Mouse (Mus musculus): ENCODE results near the gene Gfer. TPM values are rescaled to one million over a fixed set of nuclear protein-coding genes. Genes with fewer than 3 reads are reported as not detected.

Gfer gene
- polyA plus RNA-seq (2012; rRNA removed), result 40.5 and 66.7 TPM in 2 replicates

GRCm38 (mm10) chr17:24696011-24696697 lies at the start of gene Gfer, which contains the start of gene Noxo1:
Gene Gfer (minus strand): TSS chr17:24696156.
Gene Noxo1 (plus strand): TSS chr17:24696234.

GRCm38 (mm10) chr17:24736330-24737051 lies 40.5 kb upstream of the Gfer start, which contains the start of gene Msrb1:
Gene Msrb1 (plus strand): TSS chr17:24736642.

GRCm38 (mm10) chr17:24727618-24728017 lies 31.7 kb upstream of the Gfer start, which contains the start of gene Rpl3l:
Gene Rpl3l (plus strand): TSS chr17:24727820.

GRCm38 (mm10) chr17:24724184-24724583 lies 28.2 kb upstream of the Gfer start, which contains the start of gene Ndufb10:
Gene Ndufb10 (minus strand): TSS chr17:24724478.

GRCm38 (mm10) chr17:24717943-24718342 lies 22.0 kb upstream of the Gfer start, which contains the start of the genes Rnf151 and Rps2:
Gene Rnf151 (minus strand): TSS chr17:24718063.
Gene Rps2 (plus strand): TSS chr17:24718116.

GRCm38 (mm10) chr17:24706982-24707800 lies 11.2 kb upstream of the Gfer start, which contains the start of gene Tbl3:
Gene Tbl3 (minus strand): TSS chr17:24707660.

GRCm38 (mm10) chr17:24689251-24690081 lies 6.5 kb downstream of the Gfer start, which contains the start of gene Syngr3:
Gene Syngr3 (minus strand): TSS chr17:24689955.

GRCm38 (mm10) chr17:24669545-24670245 lies 26.3 kb downstream of the Gfer start, which contains the start of gene Zfp598:
Gene Zfp598 (plus strand): TSS chr17:24669687.

GRCm38 (mm10) chr17:24658017-24658758 lies 37.8 kb downstream of the Gfer start, which contains the start of gene Npw:
Gene Npw (minus strand): TSS chr17:24658457.

GRCm38 (mm10) chr17:24650070-24650616 lies 45.8 kb downstream of the Gfer start, which contains the start of gene Slc9a3r2:
Gene Slc9a3r2 (minus strand): TSS chr17:24650327.

Other genes starting within 250 kb of the Gfer start
- gene E4f1, start 225.8 kb downstream of the Gfer start, polyA plus RNA-seq (2012; rRNA removed), result 146 and 150 TPM in 2 replicates
- gene Pgp, start 225.8 kb downstream of the Gfer start, polyA plus RNA-seq (2012; rRNA removed), result 123 and 142 TPM in 2 replicates
- gene Bricd5, start 222.3 kb downstream of the Gfer start, polyA plus RNA-seq (2012; rRNA removed), result 0.92 and 1.0 TPM in 2 replicates
- gene Mlst8, start 217.1 kb downstream of the Gfer start, polyA plus RNA-seq (2012; rRNA removed), result 40.6 and 58.0 TPM in 2 replicates
- 49.0 and 53.5 TPM in 2 replicates for gene Caskin1, start 207.6 kb downstream of the Gfer start, polyA plus RNA-seq (2012; rRNA removed)
- gene Traf7, start 168.2 kb downstream of the Gfer start, polyA plus RNA-seq (2012; rRNA removed), result 253 and 318 TPM in 2 replicates
- gene Rab26, start 161.9 kb downstream of the Gfer start, polyA plus RNA-seq (2012; rRNA removed), result 0.71 and 1.4 TPM in 2 replicates
- 158 and 173 TPM in 2 replicates for gene Pkd1, start 146.3 kb downstream of the Gfer start, polyA plus RNA-seq (2012; rRNA removed)
- gene Tsc2, start 63.5 kb downstream of the Gfer start, polyA plus RNA-seq (2012; rRNA removed), result 200 and 211 TPM in 2 replicates
- 33.4 and 40.4 TPM in 2 replicates for gene Nthl1, start 63.5 kb downstream of the Gfer start, polyA plus RNA-seq (2012; rRNA removed)
- gene Slc9a3r2, start 45.8 kb downstream of the Gfer start, polyA plus RNA-seq (2012; rRNA removed), result 154 and 188 TPM in 2 replicates
- 0.40 and 0.53 TPM in 2 replicates for gene Npw, start 37.7 kb downstream of the Gfer start, polyA plus RNA-seq (2012; rRNA removed)
- 118 and 131 TPM in 2 replicates for gene Zfp598, start 26.5 kb downstream of the Gfer start, polyA plus RNA-seq (2012; rRNA removed)
- gene Syngr3, start 6.2 kb downstream of the Gfer start, polyA plus RNA-seq (2012; rRNA removed), result 1.6 and 1.7 TPM in 2 replicates
- 19.1 and 19.6 TPM in 2 replicates for gene Noxo1, start 78 bp upstream of the Gfer start, polyA plus RNA-seq (2012; rRNA removed)
- gene Tbl3, start 11.5 kb upstream of the Gfer start, polyA plus RNA-seq (2012; rRNA removed), result 105 and 112 TPM in 2 replicates
- 0.34 and 1.4 TPM in 2 replicates for gene Rnf151, start 21.9 kb upstream of the Gfer start, polyA plus RNA-seq (2012; rRNA removed)
- gene Rps2, start 22.0 kb upstream of the Gfer start, polyA plus RNA-seq (2012; rRNA removed), result 4,445 and 4,526 TPM in 2 replicates
- gene Ndufb10, start 28.3 kb upstream of the Gfer start, polyA plus RNA-seq (2012; rRNA removed), result 198 and 335 TPM in 2 replicates
- gene Rpl3l, start 31.7 kb upstream of the Gfer start, polyA plus RNA-seq (2012; rRNA removed), result not detected in 2 replicates
- gene Msrb1, start 40.5 kb upstream of the Gfer start, polyA plus RNA-seq (2012; rRNA removed), result 42.7 and 55.4 TPM in 2 replicates
- gene Hs3st6, start 56.8 kb upstream of the Gfer start, polyA plus RNA-seq (2012; rRNA removed), result 8.5 and 15.0 TPM in 2 replicates
- gene Meiob, start 108.1 kb upstream of the Gfer start, polyA plus RNA-seq (2012; rRNA removed), result not detected in 2 replicates
- 105 and 136 TPM in 2 replicates for gene Hagh, start 144.0 kb upstream of the Gfer start, polyA plus RNA-seq (2012; rRNA removed)
- 16.7 and 17.3 TPM in 2 replicates for gene Fahd1, start 154.2 kb upstream of the Gfer start, polyA plus RNA-seq (2012; rRNA removed)
- gene Igfals, start 169.8 kb upstream of the Gfer start, polyA plus RNA-seq (2012; rRNA removed), result 10.1 and 12.4 TPM in 2 replicates
- gene Nubp2, start 190.2 kb upstream of the Gfer start, polyA plus RNA-seq (2012; rRNA removed), result 33.0 and 41.1 TPM in 2 replicates
- gene Spsb3, start 190.5 kb upstream of the Gfer start, polyA plus RNA-seq (2012; rRNA removed), result 112 and 120 TPM in 2 replicates
- 51.8 and 56.8 TPM in 2 replicates for gene Eme2, start 198.9 kb upstream of the Gfer start, polyA plus RNA-seq (2012; rRNA removed)
- 278 and 448 TPM in 2 replicates for gene Mrps34, start 199.0 kb upstream of the Gfer start, polyA plus RNA-seq (2012; rRNA removed)
- gene Nme3, start 200.3 kb upstream of the Gfer start, polyA plus RNA-seq (2012; rRNA removed), result 76.6 and 85.3 TPM in 2 replicates
- gene Mapk8ip3, start 240.8 kb upstream of the Gfer start, polyA plus RNA-seq (2012; rRNA removed), result 180 and 186 TPM in 2 replicates

All from ovary, adult 2 months (tissue).